Mouse (Mus musculus): ENCODE results near the gene Ccdc148. TPM values are rescaled to one million over a fixed set of nuclear protein-coding genes. Genes with fewer than 3 reads are reported as not detected.

Gene Ccdc148
- polyA plus RNA-seq (2012): not detected in 2 replicates

DNA sequence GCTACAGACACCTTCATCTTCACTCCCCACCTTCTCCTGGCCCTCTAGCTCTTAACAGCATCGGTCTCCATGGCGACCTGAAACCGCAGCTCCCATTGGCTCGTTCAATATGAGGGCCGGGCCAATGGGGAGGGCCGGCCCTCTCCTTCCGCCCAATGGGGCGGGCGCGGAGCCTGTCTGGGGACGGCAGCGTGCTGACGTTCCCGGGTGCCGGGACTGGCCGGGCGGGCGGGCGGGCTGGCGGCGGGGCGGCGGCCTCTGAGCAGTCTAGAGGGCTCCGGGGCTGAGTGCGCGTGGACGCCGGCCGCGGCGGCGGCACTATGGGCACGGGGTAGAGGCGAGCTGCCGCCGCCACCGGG is at the start of gene Ccdc148, which contains the start of gene Pkp4:
Ccdc148 (minus strand) TSS at position 79 of the 359 bp plus-strand sequence.
Pkp4 (plus strand) TSS at position 246 of the 359 bp plus-strand sequence.

DNA sequence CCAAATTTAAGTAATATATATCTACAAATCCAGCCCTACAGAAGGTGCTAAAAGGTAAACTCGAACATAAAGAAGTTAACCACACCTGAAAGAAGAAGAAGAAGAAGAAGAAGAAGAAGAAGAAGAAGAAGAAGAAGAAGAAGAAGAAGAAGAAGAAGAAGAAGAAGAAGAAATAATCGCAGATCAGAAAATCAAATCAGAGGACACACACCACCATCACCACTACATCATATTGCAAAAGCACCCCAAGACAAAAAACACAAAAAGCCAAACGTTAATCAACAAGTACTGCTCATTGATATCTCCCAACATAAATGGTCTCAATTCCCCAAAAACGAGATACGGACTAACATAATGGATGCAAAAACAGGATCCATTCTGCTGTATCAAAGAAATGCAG is 301.3 kb downstream of the Ccdc148 start, which contains the start of gene Gm11099:
Gm11099 (plus strand) TSS at position 301 of the 400 bp plus-strand sequence.

Other genes starting within 250 kb of the Ccdc148 start
- 20.1 and 25.9 TPM in 2 replicates for gene Pkp4, start 167 bp upstream of the Ccdc148 start, polyA plus RNA-seq (2012)

Data from megakaryocyte-erythroid progenitor cell, adult 5 weeks (primary cell).